Mouse (Mus musculus) cerebral cortex, adult 2 months (tissue): ENCODE measurements around the gene Pqbp1.

Experiments
- WGBS: fragments of 180-500 bp; shearing (Covaris S2); methylation state at CpG from one replicate; pipeline ENCODE4 v1.1.7; 2018; 5-methylcytosine and 5-hydroxymethylcytosine counted together

Gene Pqbp1

GRCm38 (mm10) chrX:7898880-7899874 lies at the start of gene Pqbp1, which contains the start of gene Timm17b:
Pqbp1 (minus strand) TSS chrX:7899269.
Timm17b (plus strand) TSS chrX:7899357.
- 1% methylated on average over 62 of the region's 62 CpGs for WGBS

DNA sequence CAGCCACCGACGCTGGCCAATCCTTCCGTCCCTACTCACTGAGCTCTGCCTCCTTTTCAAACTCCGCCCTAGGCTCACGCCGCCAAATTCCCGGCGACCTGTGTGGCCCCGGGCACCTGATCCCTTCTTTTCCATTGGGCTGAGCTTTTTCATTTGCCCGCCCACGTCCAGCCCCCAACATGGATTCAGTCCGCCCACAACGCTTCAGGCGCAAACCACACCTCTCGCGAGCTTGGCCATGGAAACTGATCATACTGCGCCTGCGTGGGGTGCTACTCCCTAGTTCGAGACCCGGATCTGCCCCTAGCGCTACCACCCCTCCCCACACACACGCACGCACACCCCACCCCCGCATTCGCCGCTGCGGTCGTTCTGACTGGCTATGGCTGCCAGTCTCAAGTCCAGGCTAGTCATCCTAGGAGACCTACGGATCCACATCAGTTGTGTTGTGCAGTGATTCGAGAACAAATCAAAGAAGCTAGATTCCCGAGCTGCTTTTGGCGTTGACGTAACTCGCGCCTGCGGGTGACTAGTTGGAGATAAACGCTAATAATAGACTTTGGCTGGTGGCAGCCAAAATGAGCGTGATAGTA lies 48.9 kb upstream of the Pqbp1 start:
- WGBS: 7% methylated on average over 38 of the region's 38 CpGs

DNA sequence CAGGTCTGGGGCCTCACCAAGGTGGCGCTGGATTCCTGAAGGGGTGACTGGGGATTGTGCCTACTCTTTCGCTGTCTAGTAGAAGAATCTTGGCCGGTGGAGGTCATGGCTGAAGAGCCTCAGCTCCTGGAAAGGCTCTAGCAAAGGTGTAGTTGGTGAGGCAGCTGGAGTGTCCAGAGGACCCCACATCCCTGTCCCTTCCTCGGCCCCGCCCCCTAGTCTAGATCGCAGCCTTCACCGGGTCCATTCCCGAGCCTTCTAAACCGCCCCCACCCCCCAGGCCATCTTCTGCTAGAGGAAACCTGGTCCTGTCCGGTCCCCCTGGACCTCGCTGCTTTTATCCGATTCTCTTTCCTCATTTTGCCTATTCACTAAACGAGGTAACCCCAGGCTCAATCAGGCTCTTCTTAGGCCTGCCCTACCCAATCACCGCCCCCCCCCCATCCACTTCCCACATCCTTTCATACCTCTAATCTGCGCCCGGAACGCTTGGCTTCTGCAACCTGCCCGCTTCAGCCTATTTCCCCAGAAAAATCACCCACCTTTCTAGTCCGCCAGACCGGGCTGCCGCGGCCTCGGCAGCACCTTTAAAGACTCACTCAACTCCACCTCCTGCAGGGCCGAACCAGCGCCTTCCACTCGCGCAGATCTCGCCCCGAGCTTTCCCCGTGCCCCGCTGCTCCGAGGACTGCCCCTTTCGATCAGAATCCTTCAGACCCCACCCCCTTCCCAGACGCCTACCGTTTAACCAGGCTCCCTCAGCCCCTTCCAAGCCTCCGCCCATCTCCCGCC lies 48.2 kb upstream of the Pqbp1 start, which contains the start of gene Hdac6:
Hdac6 (minus strand) TSS at position 782 of the 792 bp plus-strand sequence.
- WGBS: 2% methylated on average over 34 of the region's 37 CpGs

GRCm38 (mm10) chrX:7945618-7946017 lies 46.5 kb upstream of the Pqbp1 start:
- 85% methylated on average over 8 of the region's 8 CpGs for WGBS

GRCm38 (mm10) chrX:7937667-7938066 lies 38.6 kb upstream of the Pqbp1 start:
- WGBS: 96% methylated on average over 6 of the region's 6 CpGs

GRCm38 (mm10) chrX:7936874-7937273 lies 37.8 kb upstream of the Pqbp1 start:
- WGBS: 74% methylated on average over 11 of the region's 11 CpGs

DNA sequence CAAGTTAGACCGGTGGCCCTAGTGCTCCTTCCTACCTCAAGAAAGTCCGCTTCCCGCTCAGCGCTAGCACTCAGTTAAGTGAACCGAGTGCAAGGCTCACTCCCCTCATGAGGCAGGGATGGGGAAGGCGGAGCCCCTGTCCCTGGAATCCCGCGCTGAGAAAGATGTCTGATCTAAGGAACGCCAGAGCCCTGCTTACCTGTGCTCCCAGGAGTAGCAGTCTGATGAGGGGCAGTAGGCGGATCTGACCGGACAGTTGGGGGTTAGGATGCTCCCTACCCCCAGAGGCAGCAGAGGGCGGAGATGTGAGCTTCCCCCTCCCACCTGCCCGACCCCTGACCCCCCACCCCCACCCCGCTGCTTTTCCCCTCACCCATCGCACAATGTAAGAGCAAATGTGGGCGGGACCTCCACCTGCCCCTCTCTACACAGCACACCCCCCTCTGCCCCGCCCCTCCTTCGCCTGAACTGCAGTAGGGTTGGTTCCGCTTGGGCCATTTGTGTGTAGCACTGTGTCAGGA lies 29.3 kb upstream of the Pqbp1 start, which contains the start of gene Eras:
Eras (minus strand) TSS at position 338 of the 521 bp plus-strand sequence.
- WGBS: 31% methylated on average over 19 of the region's 19 CpGs

DNA sequence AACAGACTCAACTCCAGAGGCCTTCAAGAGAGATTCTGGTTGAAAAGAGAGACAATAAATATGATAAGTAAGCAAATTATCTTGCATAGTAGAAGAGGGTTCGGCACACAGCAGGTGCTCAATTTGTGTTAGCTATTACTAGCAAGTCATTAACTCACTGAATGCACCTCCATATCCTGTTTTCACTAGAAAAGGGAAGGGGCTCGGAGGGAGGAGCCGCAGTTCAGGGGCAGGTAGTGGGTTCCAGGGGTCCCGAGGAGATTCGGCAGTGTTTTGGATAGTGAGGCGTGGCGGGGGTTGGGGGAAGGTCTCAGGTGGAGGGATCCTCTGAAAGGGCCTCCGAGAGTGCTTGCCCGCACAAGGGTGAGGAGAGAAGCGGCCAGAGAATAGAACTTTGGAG lies 28.0 kb upstream of the Pqbp1 start:
- 51% methylated on average over 10 of the region's 10 CpGs for WGBS

GRCm38 (mm10) chrX:7926266-7926665 lies 27.2 kb upstream of the Pqbp1 start:
- WGBS: 90% methylated on average over 6 of the region's 6 CpGs

DNA sequence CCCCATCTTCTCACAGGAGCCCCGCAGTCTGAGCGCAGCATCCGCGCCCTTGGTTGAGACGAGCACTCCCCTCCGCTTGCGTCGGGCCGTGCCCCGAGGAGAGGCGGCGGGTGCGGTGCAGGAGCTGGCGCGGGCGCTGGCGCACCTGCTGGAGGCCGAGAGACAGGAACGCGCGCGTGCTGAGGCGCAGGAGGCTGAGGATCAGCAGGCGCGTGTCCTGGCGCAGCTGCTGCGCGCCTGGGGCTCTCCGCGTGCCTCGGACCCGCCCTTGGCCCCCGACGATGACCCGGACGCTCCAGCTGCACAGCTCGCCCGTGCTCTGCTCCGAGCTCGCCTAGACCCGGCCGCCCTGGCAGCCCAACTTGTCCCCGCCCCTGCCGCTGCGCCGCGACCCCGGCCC lies 23.0 kb upstream of the Pqbp1 start:
- WGBS: 10% methylated on average over 44 of the region's 48 CpGs

DNA sequence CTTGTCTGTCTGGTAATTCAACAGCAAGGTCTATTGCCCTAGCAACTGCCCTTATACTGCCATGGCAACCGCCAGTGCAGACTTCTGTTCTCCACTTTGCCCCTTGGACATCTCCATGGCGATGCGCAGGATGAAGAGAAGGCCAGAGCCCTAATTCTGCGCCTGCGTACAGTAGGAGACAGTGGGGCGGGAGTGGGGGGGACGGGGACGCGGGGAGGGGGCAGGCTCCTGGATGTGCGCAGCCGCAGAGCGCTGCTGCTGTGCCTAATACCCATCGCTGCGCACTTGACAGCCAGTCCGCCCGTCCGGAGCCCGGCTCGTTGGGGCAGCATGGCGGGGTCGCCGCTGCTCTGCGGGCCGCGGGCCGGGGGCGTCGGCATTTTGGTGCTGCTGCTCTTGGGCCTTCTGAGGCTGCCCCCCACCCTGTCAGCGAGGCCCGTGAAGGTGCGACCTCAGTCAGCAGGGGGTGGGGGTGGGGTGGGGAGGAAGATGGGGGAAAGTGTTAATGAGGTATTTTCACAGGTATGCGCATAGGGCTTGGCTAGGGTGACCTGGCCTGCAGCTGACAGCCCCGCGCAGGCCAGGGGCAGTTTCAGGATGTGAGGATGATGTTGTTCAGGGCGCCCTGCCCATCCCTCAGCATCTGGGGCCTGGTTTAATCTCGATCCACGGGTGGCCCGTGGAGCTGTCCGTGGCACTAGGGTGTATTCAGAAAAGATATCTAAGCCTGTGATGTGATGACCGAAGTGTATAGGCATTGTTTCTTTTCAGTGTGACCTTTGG lies 20.7 kb upstream of the Pqbp1 start, which contains the start of gene Pcsk1n:
Pcsk1n (plus strand) TSS at position 222 of the 783 bp plus-strand sequence.
- 8% methylated on average over 39 of the region's 40 CpGs for WGBS

GRCm38 (mm10) chrX:7917960-7918359 lies 18.9 kb upstream of the Pqbp1 start:
- WGBS: 78% methylated on average over 6 of the region's 6 CpGs

DNA sequence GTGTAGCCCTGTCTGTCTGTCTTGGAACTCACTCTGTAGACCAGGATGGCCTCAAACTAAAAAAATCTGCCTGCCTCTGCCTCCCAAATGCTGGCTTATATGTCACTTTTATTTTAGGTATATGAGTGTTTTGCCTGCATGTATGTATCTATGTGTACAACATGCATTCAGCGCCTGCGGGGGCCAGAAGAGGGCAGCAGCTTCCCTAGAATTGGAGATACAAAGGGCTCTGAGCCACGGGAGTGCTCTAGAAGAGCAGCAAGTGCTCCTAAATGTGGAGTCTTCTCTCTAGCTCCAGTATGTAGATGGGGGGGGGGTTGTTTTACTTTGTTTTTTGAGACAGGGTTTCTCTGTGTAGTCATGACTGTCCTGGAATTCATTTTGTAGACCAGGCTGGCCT lies 16.6 kb upstream of the Pqbp1 start:
- 17% methylated on average over 3 of the region's 3 CpGs for whole genome bisulfite sequencing

DNA sequence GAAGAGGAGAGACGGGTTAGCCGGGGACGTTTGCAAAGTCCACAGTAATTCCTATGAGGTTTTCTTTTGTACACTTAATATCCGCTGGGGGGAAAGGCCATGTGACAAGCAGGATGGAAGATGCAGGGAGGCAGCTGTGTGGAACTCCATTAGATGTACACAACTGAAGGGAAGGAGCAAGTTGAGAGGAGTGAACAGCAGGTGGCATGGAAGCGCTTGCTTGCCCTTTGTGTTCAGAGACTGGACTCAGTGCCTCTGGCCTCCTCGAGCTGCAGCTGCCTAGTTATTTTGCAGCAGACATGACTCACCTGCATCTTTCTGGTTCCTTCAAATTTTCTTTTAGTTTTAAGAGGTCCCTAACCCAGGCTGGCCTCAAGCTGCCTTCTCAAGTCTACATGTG lies 11.4 kb upstream of the Pqbp1 start:
- WGBS: 49% methylated on average over 6 of the region's 6 CpGs

- WGBS: 97% methylated on average over 4 of the region's 4 CpGs
Measured at GRCm38 (mm10) chrX:7909242-7909641, 10.2 kb upstream of the Pqbp1 start, which contains the start of gene Gm10490. Gm10490 (plus strand) TSS chrX:7909542.

- WGBS: 90% methylated on average over 5 of the region's 5 CpGs
Measured at GRCm38 (mm10) chrX:7907735-7908134, 8.7 kb upstream of the Pqbp1 start, which contains the start of gene Gm10491. Gm10491 (minus strand) TSS chrX:7907835.

DNA sequence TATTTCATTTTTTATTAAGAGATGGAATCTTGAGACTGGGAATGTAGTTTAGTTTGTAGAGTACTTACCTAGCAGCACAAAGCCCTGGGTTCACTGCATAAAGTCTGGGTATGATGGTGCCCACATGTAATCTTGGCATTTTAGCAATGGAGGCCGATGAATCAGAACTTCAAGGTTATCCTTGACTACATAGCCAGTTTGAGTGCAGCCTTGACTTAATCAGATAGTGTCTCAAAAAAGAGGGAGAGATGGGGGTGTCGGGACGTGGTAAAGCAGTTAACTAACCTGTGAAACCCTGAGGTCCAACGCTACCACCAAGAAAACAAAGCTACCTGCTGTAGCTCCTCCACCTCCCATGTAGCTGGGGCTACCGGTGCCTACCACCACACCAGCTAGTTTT lies 5.4 kb upstream of the Pqbp1 start:
- 98% methylated on average over 5 of the region's 5 CpGs for WGBS

DNA sequence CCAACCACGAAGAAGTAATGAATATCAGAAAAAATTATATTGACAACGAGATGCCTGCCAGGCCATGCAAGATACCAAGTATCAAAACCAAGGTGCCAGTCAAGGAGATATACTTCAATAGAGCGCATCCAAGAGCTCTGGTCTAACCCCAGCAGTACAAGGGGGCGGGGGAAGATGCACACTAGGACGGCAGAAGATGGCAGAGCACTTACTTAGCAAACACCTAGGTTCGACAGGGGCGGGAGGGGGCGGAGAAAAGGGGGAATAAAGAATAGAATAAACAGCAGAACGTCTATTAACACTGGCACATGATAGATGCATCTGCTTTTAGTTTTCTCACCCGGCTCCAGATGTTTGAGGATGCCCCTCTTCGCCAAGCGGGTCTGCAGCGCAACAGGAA lies 858 bp downstream of the Pqbp1 start:
- WGBS: 9% methylated on average over 13 of the region's 13 CpGs

DNA sequence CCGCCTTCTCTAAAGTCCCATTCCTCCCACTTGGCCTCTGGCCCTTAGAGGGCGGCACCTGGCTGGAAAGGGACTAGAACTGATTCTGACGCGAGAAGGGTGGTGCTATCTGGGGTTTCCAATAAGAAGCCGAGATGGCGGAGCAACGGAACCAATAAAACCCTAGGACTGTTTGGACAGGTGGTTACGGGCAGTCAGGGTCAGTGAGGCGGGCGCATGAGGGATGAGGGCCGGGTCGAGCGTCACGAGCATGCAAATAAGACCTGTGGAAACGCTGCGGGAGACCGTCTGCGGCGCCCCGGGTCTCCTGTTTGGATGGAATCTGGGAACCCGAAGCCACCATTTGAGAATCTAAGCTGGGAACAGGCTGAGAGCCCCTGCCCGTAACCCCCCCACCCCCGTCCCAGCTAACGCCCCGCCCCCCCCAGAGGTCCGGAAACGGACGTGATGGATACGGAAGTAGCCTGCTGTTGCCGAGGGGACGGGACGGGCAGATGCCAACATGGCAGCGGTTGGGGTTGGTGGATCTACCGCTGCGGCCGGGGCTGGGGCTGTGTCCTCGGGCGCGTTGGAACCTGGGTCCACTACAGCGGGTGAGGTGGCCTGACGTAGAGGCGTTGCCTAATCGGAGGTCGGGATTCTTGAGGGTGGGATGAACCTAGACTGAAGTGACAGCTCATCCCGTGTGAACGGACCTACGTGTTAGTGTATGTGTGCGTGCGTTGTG lies 15.1 kb downstream of the Pqbp1 start, which contains the start of gene Slc35a2:
Slc35a2 (plus strand) TSS at position 188 of the 727 bp plus-strand sequence.
- WGBS: 2% methylated on average over 49 of the region's 49 CpGs

GRCm38 (mm10) chrX:7879819-7880218 lies 19.2 kb downstream of the Pqbp1 start:
- 3% methylated on average over 11 of the region's 11 CpGs for WGBS
